Comparison of ENCODE assay signal across 9 mouse cellular contexts in genomic region chr11:35006773-35007567, GRCm38 (mm10).
DNase-seq lines count a peak whose midpoint lies in the region; ATAC-seq and TF ChIP-seq lines count a peak whose summit lies in the region.
"Had no signal": no experiment of that assay in that cellular context is flagged by ENCODE, and none has a peak within 500 bp of the region (broad histone marks: within the 10 kb centered on the region; RNA-seq: fewer than 3 reads in every experiment).

No protein-coding gene starts in this region.

- in situ Hi-C loops in ES-E14 (cut with MboI; ENCODE audit: low sequenced_read_pairs in 2 of 2, unreplicated experiment in 2 of 2) = no loop called here

- H3K4me2 ChIP-seq in kidney, embryonic 16.5 days (replicated peaks; ENCODE audit: low read depth, low read length) = peak overlapping the region; percentile 36

- no peak overlapping the region for H3K9ac ChIP-seq in ES-E14 (ENCODE audit: insufficient read depth, low read depth, low read length, poor library complexity, severe bottlenecking)
- H3K9ac ChIP-seq in kidney, embryonic 16.5 days (replicated peaks; ENCODE audit: low read length) = peak overlapping the region; percentile 12; the same call in 1 of the 2 replicates

- WGBS in kidney, embryonic 16.5 days = 13% methylated on average over 20 of the region's 20 CpGs

- DNase-seq in cerebellum, adult 9-11 months = peak; percentile 3
- no peak for DNase-seq in cerebellum, adult 11 months
- DNase-seq in ES-E14 (ENCODE audit: low read depth, low spot score) = peak; percentile 28
- peak; percentile 55 for DNase-seq in lung, postnatal 10 days
- no peak for DNase-seq in layer of hippocampus, adult 9-11 months
- no peak for DNase-seq in natural killer cell, adult 2 months (ENCODE audit: low spot score in 2 of 2)
- DNase-seq in frontal cortex, postnatal 36 days (ENCODE audit: low spot score in 2 of 2) = no peak
- DNase-seq: layer of hippocampus, postnatal 36 days had no signal

- no peak overlapping the region for H3K27ac ChIP-seq in ES-E14 (ENCODE audit: insufficient read depth, low read depth, low read length, poor library complexity, severe bottlenecking)
- no peak overlapping the region for H3K27ac ChIP-seq in kidney, embryonic 16.5 days (ENCODE audit: low read length)

- ATAC-seq in kidney, embryonic 16.5 days (ENCODE audit: low FRiP score, low TSS enrichment) = peak; percentile 54; the same call in 1 of the 2 replicates

- no peaks in the 10 kb centered on the region for H3K9me3 ChIP-seq in ES-E14 (ENCODE audit: control insufficient read depth, insufficient read depth, low read depth, low read length)
- H3K9me3 ChIP-seq in kidney, embryonic 16.5 days (ENCODE audit: low read length) = no peaks in the 10 kb centered on the region

- no peaks in the 10 kb centered on the region for H3K27me3 ChIP-seq in kidney, embryonic 16.5 days (ENCODE audit: insufficient read depth, low read length)

- H3K4me1 ChIP-seq in ES-E14 (ENCODE audit: control insufficient read depth in 2 of 2, insufficient read depth in 2 of 2, low read length in 2 of 2, poor library complexity in 1 of 2) = peaks cover 5 to 8% of the 10 kb centered on the region in 2 experiments; a peak in 2 of 4 replicates
- H3K4me1 ChIP-seq in kidney, embryonic 16.5 days (ENCODE audit: insufficient read depth, low read length) = peaks cover 7% of the 10 kb centered on the region; the same call in 1 of the 2 replicates

- no peaks in the 10 kb centered on the region for H3K36me3 ChIP-seq in ES-E14 (ENCODE audit: control insufficient read depth, insufficient read depth, low read length, poor library complexity, severe bottlenecking)
- no peaks in the 10 kb centered on the region for H3K36me3 ChIP-seq in kidney, embryonic 16.5 days (ENCODE audit: insufficient read depth, low read length)

- H3K4me3 ChIP-seq in ES-E14 (ENCODE audit: insufficient read depth in 1 of 2, low read depth in 1 of 2, low read length in 2 of 2, poor library complexity in 1 of 2, severe bottlenecking in 1 of 2) = peak overlapping the region in 1 of 2 experiments; percentile 28; a peak in 1 of 4 replicates
- peak overlapping the region; percentile 25 for H3K4me3 ChIP-seq in kidney, embryonic 16.5 days (ENCODE audit: low read length)

TF ChIP-seq in ES-E14, 5 proteins besides CTCF, POLR2A, EP300 and RAD21:
- TF ChIP-seq CHD2 (IDR thresholded peaks at IDR 0.05; ENCODE audit: low read depth, low read length) (no peak), ZC3H11A (IDR thresholded peaks at IDR 0.05; ENCODE audit: borderline replicate concordance, low read depth, low read length) (0 out of 2 replicates have a peak, but pooled peaks have one; percentile 0)

Comparison
In these comparisons a context has a peak if more than half of its experiments do, and no peak if none do; other contexts are left out.
1. DNase-seq: peak in cerebellum, adult 9-11 months (single experiment), ES-E14 (single experiment) and lung, postnatal 10 days (single experiment); none in cerebellum, adult 11 months (single experiment), layer of hippocampus, adult 9-11 months (single experiment), natural killer cell, adult 2 months (0 of 2) and frontal cortex, postnatal 36 days (0 of 2).